ENCODE assay signal across 7 mouse cellular contexts in the genomic region with DNA sequence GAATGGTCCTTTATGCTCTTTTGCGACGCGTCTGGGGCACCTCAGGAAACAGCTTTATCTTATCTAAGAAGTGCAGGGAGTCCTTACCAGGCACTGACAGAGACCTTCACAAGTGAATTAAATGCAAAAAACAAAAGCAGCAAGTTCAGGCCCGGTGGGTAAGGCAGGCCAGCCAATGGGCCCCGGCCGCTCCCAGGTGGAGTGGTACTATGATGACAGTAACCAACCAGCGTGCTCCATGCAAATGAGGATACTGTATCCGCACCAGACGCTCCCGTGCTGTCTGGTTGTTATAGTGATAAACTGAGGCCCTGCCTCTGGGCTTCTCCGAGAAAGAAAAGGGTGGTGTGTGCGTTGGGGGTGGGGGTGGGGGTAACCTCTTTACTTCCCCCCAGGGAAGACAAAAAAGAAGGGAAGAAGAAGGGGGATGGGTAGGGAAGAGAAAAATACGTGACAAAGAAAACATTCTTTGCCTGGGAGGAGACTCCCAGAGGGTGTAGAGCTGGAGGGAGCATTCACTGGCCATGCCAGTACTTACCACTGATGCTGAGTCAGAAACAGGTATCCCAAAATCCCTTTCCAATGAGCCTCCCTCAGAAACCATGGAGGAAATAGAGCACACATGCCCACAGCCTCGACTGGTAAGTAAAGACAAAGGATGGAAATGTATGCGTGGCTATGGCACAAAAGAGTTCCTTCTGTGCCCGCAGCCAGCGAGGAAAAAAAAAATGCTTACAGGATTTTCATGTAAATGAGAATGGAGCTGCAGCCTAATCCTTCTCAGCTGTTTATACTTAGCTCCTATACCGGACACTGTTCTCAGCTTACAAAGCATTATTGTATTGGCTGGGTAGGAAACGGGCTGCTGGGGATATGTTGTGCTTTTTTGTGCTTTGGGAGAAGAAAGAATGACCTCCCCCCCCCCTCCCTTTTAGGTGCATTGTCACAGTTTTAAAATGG. TPM values are rescaled to one million over a fixed set of nuclear protein-coding genes. Genes with fewer than 3 reads are reported as not detected.
DNase-seq lines count a peak whose midpoint lies in the region; ATAC-seq lines count a peak whose summit lies in the region.

No protein-coding gene starts in this region.

- peak; percentile 2 for DNase-seq in adipocyte (ENCODE audit: low spot score)
- peak; percentile 66 to 70 for DNase-seq in cerebellum, postnatal 14 days
- DNase-seq in frontal cortex, postnatal 14 days (ENCODE audit: low spot score in 2 of 2): peak; percentile 46 to 52
- peak; percentile 64 to 84 for DNase-seq in left cerebral cortex, postnatal 14 days (ENCODE audit: low spot score in 2 of 2)
- DNase-seq in right cerebral cortex, postnatal 14 days: peak; percentile 52

- ATAC-seq in inflammation-experienced regulatory T-cells, adult 6 months: peak; percentile 99
- peak; percentile 100 for ATAC-seq in megakaryocyte-erythroid progenitor cell, adult 5-6 weeks (replicated peaks; ENCODE audit: low FRiP score, low TSS enrichment, poor library complexity, severe bottlenecking)

- intact Hi-C loops in left cerebral cortex, postnatal 14 days (cut with DNase I): no loop called here

RNA-seq across cellular contexts. Expression of gene Pcyt1b, which starts 20.5 kb away (rescaled TPM):
- 1 to 10 TPM; 1.4 to 3.2 (median 1.5) TPM for polyA plus RNA-seq in inflammation-experienced regulatory T-cells, adult 6 months (2017; shearing (Covaris generic))
- 10 to 100 TPM; 44.5 to 44.6 TPM for total RNA-seq in left cerebral cortex, postnatal 14 days (2021)
- 8.0 and 10.8 TPM in 2 replicates for total RNA-seq in megakaryocyte-erythroid progenitor cell, adult 5-6 weeks (2014; fragmentation: Nextera tagmentation)
- 8.1 and 31.5 TPM in 2 replicates for total RNA-seq in megakaryocyte-erythroid progenitor cell, adult 5-6 weeks (2017)

RNA-seq across cellular contexts. Expression of gene Pola1, which starts 43.2 kb away (rescaled TPM):
- polyA plus RNA-seq in inflammation-experienced regulatory T-cells, adult 6 months (2017; shearing (Covaris generic)): 10 to 100 TPM in 1 of 3 experiments, 1 to 10 TPM in 2; 7.4 to 27.6 (median 7.7) TPM
- total RNA-seq in left cerebral cortex, postnatal 14 days (2021): 1 to 10 TPM; 6.0 to 7.4 TPM
- 63.1 and 65.0 TPM in 2 replicates for total RNA-seq in megakaryocyte-erythroid progenitor cell, adult 5-6 weeks (2014; fragmentation: Nextera tagmentation)
- 117 and 131 TPM in 2 replicates for total RNA-seq in megakaryocyte-erythroid progenitor cell, adult 5-6 weeks (2017)

Comparison
In these comparisons a context has a peak if more than half of its experiments do, and no peak if none do; other contexts are left out.
1. Peak in every context shown above with its lines: DNase-seq and ATAC-seq.
2. DNase-seq: peak in every context shown above with its lines; median percentile 74 in left cerebral cortex, postnatal 14 days; 68 in cerebellum, postnatal 14 days; 52 in right cerebral cortex, postnatal 14 days; 49 in frontal cortex, postnatal 14 days; 2 in adipocyte.
3. RNA of gene Pola1, which starts 43.2 kb away (total RNA-seq): 63.1 to 131 TPM in megakaryocyte-erythroid progenitor cell, adult 5-6 weeks; 6.0 to 7.4 TPM in left cerebral cortex, postnatal 14 days; every median in the first group is over 4 times any median in the second.